Mouse (Mus musculus): ENCODE measurements around the gene Usp3.

DNA sequence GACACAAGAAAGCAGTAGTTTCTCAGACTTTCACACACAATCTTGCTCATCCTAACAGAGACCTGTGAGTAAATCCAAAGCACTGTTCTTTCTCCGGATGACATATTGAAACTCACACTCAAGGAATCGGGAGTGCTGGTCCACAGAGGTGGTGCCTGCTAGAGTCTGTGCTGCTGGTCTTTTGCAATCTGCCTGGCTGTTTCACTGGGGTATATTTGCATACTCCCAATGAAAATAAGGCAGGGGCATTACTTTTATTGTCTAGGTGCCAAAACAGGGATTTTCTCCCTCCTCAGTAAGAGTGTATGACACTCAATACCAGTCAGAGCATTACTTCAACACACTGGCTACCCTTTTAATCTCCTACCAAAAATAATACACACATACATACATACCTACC is 2.9 kb downstream of the Usp3 start:
- no peak for TF ChIP-seq POLR2A (IDR thresholded peaks at IDR 0.05; ENCODE audit: borderline replicate concordance, control insufficient read depth, low read depth, low read length)
- no peak for TF ChIP-seq CTCF (IDR thresholded peaks at IDR 0.05; ENCODE audit: control insufficient read depth, insufficient read depth, low read length)

All from bone marrow, adult 2 months (tissue).